Mouse (Mus musculus) lung, embryonic 15.5 days (tissue): ENCODE results near the gene Sike1. TPM values are rescaled to one million over a fixed set of nuclear protein-coding genes. Genes with fewer than 3 reads are reported as not detected.

ENCODE experiments used
- ATAC-seq: fragments of 200-750 bp; cut with Nextera tagmentation; 2 replicates; pipeline ENCODE4 v1.8.0; 2017; ENCODE audit warnings: moderate number of reproducible peaks, borderline replicate concordance; ENCODE audit not compliant: low FRiP score, low TSS enrichment; ENCODE audit errors: extremely low read depth
- H3K27ac ChIP-seq: fragments of 300-500 bp; sonication (generic); 2 replicates; pipeline ENCODE4 v1.5.1; 2015; ENCODE audit warnings: moderate library complexity, mild to moderate bottlenecking, inconsistent platforms
- H3K27me3 ChIP-seq: fragments of 300-500 bp; sonication (generic); 2 replicates; pipeline ENCODE4 v1.6.1; 2015; ENCODE audit warnings: inconsistent platforms
- H3K36me3 ChIP-seq: fragments of 300-500 bp; sonication (generic); 2 replicates; pipeline ENCODE4 v1.6.1; 2015; ENCODE audit warnings: inconsistent platforms
- H3K4me1 ChIP-seq: fragments of 300-500 bp; sonication (generic); 2 replicates; pipeline ENCODE4 v1.6.1; 2015; ENCODE audit warnings: inconsistent platforms
- H3K4me2 ChIP-seq: fragments of 300-500 bp; sonication (generic); 2 replicates; pipeline ENCODE4 v1.6.1; 2015; ENCODE audit warnings: inconsistent platforms, mild to moderate bottlenecking, moderate library complexity
- H3K4me3 ChIP-seq: fragments of 300-500 bp; sonication (generic); 2 replicates; pipeline ENCODE4 v1.5.1; 2015; ENCODE audit warnings: mild to moderate bottlenecking, inconsistent platforms
- H3K9ac ChIP-seq: fragments of 300-500 bp; sonication (generic); 2 replicates; pipeline ENCODE4 v1.6.1; 2015; ENCODE audit warnings: inconsistent platforms
- H3K9me3 ChIP-seq: fragments of 300-500 bp; sonication (generic); 2 replicates; pipeline ENCODE4 v1.6.1; 2016; ENCODE audit warnings: inconsistent platforms
- WGBS: fragments of 180-500 bp; shearing (Covaris S2); methylation state at CpG from one replicate; pipeline ENCODE4 v1.1.7; 2015; 5-methylcytosine and 5-hydroxymethylcytosine counted together
- polyA plus RNA-seq: library from polyadenylated mRNA; unstranded; fragments of >200 nt; fragmentation: Nextera tagmentation; extraction: Ambion mirVana; gene quantifications from 2 replicates; pipeline ENCODE4 v1.2.1, GENCODE M21; 2015

Gene Sike1
- polyA plus RNA-seq: 61.6 and 62.5 TPM in 2 replicates

- H3K9ac ChIP-seq: peak within 1 kb of the TSS; percentile 81
- peaks cover 16% of the 10 kb centered on the region for H3K4me1 ChIP-seq
- ATAC-seq: peak; percentile 97
- H3K9me3 ChIP-seq: no peaks in the 10 kb centered on the region
- H3K4me3 ChIP-seq: peak within 1 kb of the TSS; percentile 86
- no peaks in the 10 kb centered on the region for H3K27me3 ChIP-seq
- peak within 1 kb of the TSS; percentile 96 for H3K27ac ChIP-seq
- 1% methylated on average over 60 of the region's 60 CpGs for WGBS
- peaks cover 26% of the 10 kb centered on the region for H3K36me3 ChIP-seq
- peak within 1 kb of the TSS; percentile 57 for H3K4me2 ChIP-seq
Observed at GRCm38 (mm10) chr3:102995605-102996321, at the start of gene Sike1. Gene Sike1, plus strand, starts transcription at chr3:102995708.

GRCm38 (mm10) chr3:102946312-102946711, 49.2 kb upstream of the Sike1 start:
- H3K4me1 ChIP-seq: no peaks in the 10 kb centered on the region
- H3K9ac ChIP-seq: no peak overlapping the region
- peak overlapping the region; percentile 33 for H3K4me2 ChIP-seq
- no peak for ATAC-seq
- H3K27me3 ChIP-seq: no peaks in the 10 kb centered on the region
- no peak overlapping the region for H3K4me3 ChIP-seq
- no peak overlapping the region for H3K27ac ChIP-seq
- no peaks in the 10 kb centered on the region for H3K9me3 ChIP-seq
- 55% methylated on average over 3 of the region's 3 CpGs for WGBS
- no peaks in the 10 kb centered on the region for H3K36me3 ChIP-seq

GRCm38 (mm10) chr3:102946861-102947260, 48.6 kb upstream of the Sike1 start:
- ATAC-seq: no peak
- Histone ChIP-seq H3K27me3 (no peaks in the 10 kb centered on the region), H3K27ac (no peak overlapping the region), H3K9ac (no peak overlapping the region), H3K9me3 (no peaks in the 10 kb centered on the region), H3K4me3 (no peak overlapping the region), H3K4me2 (peak overlapping the region; percentile 33), H3K4me1 (no peaks in the 10 kb centered on the region), H3K36me3 (no peaks in the 10 kb centered on the region)
- WGBS: 39% methylated on average over 5 of the region's 5 CpGs

GRCm38 (mm10) chr3:102954476-102954875, 41.0 kb upstream of the Sike1 start:
- Histone ChIP-seq H3K36me3 (no peaks in the 10 kb centered on the region), H3K4me2 (no peak overlapping the region), H3K27ac (no peak overlapping the region), H3K4me1 (no peaks in the 10 kb centered on the region), H3K4me3 (no peak overlapping the region), H3K9me3 (no peaks in the 10 kb centered on the region), H3K9ac (no peak overlapping the region), H3K27me3 (no peaks in the 10 kb centered on the region)
- WGBS: 66% methylated on average over 12 of the region's 12 CpGs
- no peak for ATAC-seq

- WGBS: 88% methylated on average over 3 of the region's 3 CpGs
- no peak overlapping the region for H3K27ac ChIP-seq
Observed at GRCm38 (mm10) chr3:102955143-102955542, 40.4 kb upstream of the Sike1 start.

GRCm38 (mm10) chr3:102955596-102955995, 39.9 kb upstream of the Sike1 start:
- Histone ChIP-seq H3K9me3 (no peaks in the 10 kb centered on the region), H3K4me3 (no peak overlapping the region), H3K4me2 (no peak overlapping the region), H3K27ac (no peak overlapping the region), H3K9ac (no peak overlapping the region), H3K4me1 (no peaks in the 10 kb centered on the region), H3K36me3 (no peaks in the 10 kb centered on the region), H3K27me3 (no peaks in the 10 kb centered on the region)
- 50% methylated on average over 3 of the region's 3 CpGs for WGBS
- no peak for ATAC-seq

More at GRCm38 (mm10) chr3:102955143-102955542, 40.4 kb upstream of the Sike1 start:
- ATAC-seq: no peak
- H3K9ac ChIP-seq: no peak overlapping the region
- H3K4me3 ChIP-seq: no peak overlapping the region
- H3K9me3 ChIP-seq: no peaks in the 10 kb centered on the region
- H3K36me3 ChIP-seq: no peaks in the 10 kb centered on the region
- H3K4me2 ChIP-seq: no peak overlapping the region
- H3K27me3 ChIP-seq: no peaks in the 10 kb centered on the region
- no peaks in the 10 kb centered on the region for H3K4me1 ChIP-seq

- 15% methylated on average over 3 of the region's 3 CpGs for WGBS
Observed at GRCm38 (mm10) chr3:102964033-102964432, 31.5 kb upstream of the Sike1 start, which contains the start of gene Nr1h5. Gene Nr1h5, minus strand, starts transcription at chr3:102964133.

GRCm38 (mm10) chr3:102970067-102970466, 25.4 kb upstream of the Sike1 start:
- WGBS: 60% methylated on average over 9 of the region's 9 CpGs
- H3K4me3 ChIP-seq: no peak overlapping the region
- no peak overlapping the region for H3K4me2 ChIP-seq
- H3K4me1 ChIP-seq: no peaks in the 10 kb centered on the region
- H3K27ac ChIP-seq: 0 out of 2 replicates have a peak overlapping the region, but pooled peaks have one; percentile 33
- no peaks in the 10 kb centered on the region for H3K36me3 ChIP-seq
- peak; percentile 49; the same call in 1 of the 2 replicates for ATAC-seq
- no peaks in the 10 kb centered on the region for H3K9me3 ChIP-seq
- no peak overlapping the region for H3K9ac ChIP-seq
- no peaks in the 10 kb centered on the region for H3K27me3 ChIP-seq

More at GRCm38 (mm10) chr3:102964033-102964432, 31.5 kb upstream of the Sike1 start, which contains the start of gene Nr1h5:
- Histone ChIP-seq H3K9me3 (no peaks in the 10 kb centered on the region), H3K36me3 (no peaks in the 10 kb centered on the region), H3K4me1 (no peaks in the 10 kb centered on the region), H3K4me2 (no peak within 1 kb of the TSS), H3K9ac (no peak within 1 kb of the TSS), H3K4me3 (no peak within 1 kb of the TSS), H3K27ac (no peak within 1 kb of the TSS), H3K27me3 (no peaks in the 10 kb centered on the region)
- no peak for ATAC-seq

- Histone ChIP-seq H3K4me1 (no peaks in the 10 kb centered on the region), H3K9ac (no peak overlapping the region), H3K27ac (0 out of 2 replicates have a peak overlapping the region, but pooled peaks have one; percentile 33), H3K4me2 (no peak overlapping the region), H3K4me3 (no peak overlapping the region), H3K36me3 (no peaks in the 10 kb centered on the region), H3K27me3 (no peaks in the 10 kb centered on the region), H3K9me3 (no peaks in the 10 kb centered on the region)
- WGBS: 61% methylated on average over 3 of the region's 3 CpGs
- no peak for ATAC-seq
Observed at GRCm38 (mm10) chr3:102970508-102970907, 25.0 kb upstream of the Sike1 start.

- Histone ChIP-seq H3K4me1 (no peaks in the 10 kb centered on the region), H3K9me3 (no peaks in the 10 kb centered on the region), H3K4me2 (no peak overlapping the region), H3K4me3 (no peak overlapping the region), H3K9ac (no peak overlapping the region), H3K36me3 (no peaks in the 10 kb centered on the region), H3K27ac (no peak overlapping the region), H3K27me3 (no peaks in the 10 kb centered on the region)
- ATAC-seq: no peak
- WGBS: 74% methylated on average over 4 of the region's 4 CpGs
Observed at GRCm38 (mm10) chr3:102976906-102977305, 18.6 kb upstream of the Sike1 start.

GRCm38 (mm10) chr3:102979550-102980348, 15.8 kb upstream of the Sike1 start:
- Histone ChIP-seq H3K4me2 (no peak overlapping the region), H3K36me3 (no peaks in the 10 kb centered on the region), H3K9me3 (no peaks in the 10 kb centered on the region), H3K9ac (no peak overlapping the region), H3K27ac (no peak overlapping the region), H3K4me3 (no peak overlapping the region), H3K27me3 (no peaks in the 10 kb centered on the region), H3K4me1 (no peaks in the 10 kb centered on the region)
- 39% methylated on average over 10 of the region's 10 CpGs for WGBS
- ATAC-seq: no peak

GRCm38 (mm10) chr3:102980349-102980736, 15.2 kb upstream of the Sike1 start:
- H3K9ac ChIP-seq: no peak overlapping the region
- H3K36me3 ChIP-seq: no peaks in the 10 kb centered on the region
- H3K4me2 ChIP-seq: no peak overlapping the region
- H3K4me3 ChIP-seq: no peak overlapping the region
- H3K9me3 ChIP-seq: no peaks in the 10 kb centered on the region
- 41% methylated on average over 3 of the region's 3 CpGs for WGBS
- H3K27me3 ChIP-seq: no peaks in the 10 kb centered on the region
- no peaks in the 10 kb centered on the region for H3K4me1 ChIP-seq
- no peak for ATAC-seq
- H3K27ac ChIP-seq: no peak overlapping the region
